Mouse (Mus musculus) lung, embryonic 16.5 days (tissue): ENCODE results near the gene Agt. TPM values are rescaled to one million over a fixed set of nuclear protein-coding genes. Genes with fewer than 3 reads are reported as not detected.

Experiments
- ATAC-seq: fragments of 200-750 bp; cut with Nextera tagmentation; 2 replicates; pipeline ENCODE4 v1.8.0; 2017; ENCODE audit warnings: low read depth, mild to moderate bottlenecking, moderate library complexity
- H3K27ac ChIP-seq: fragments of 300-500 bp; sonication (generic); 2 replicates; pipeline ENCODE4 v1.5.1; 2014; ENCODE audit warnings: mild to moderate bottlenecking, control low read depth, low read length
- H3K27me3 ChIP-seq: fragments of 300-500 bp; sonication (generic); 2 replicates; pipeline ENCODE4 v1.6.1; 2014; ENCODE audit warnings: low read depth, low read length, mixed read lengths; ENCODE audit not compliant: control insufficient read depth, insufficient read depth
- H3K36me3 ChIP-seq: fragments of 300-500 bp; sonication (generic); 2 replicates; pipeline ENCODE4 v1.6.1; 2014; ENCODE audit warnings: low read length; ENCODE audit not compliant: control insufficient read depth, insufficient read depth
- H3K4me1 ChIP-seq: fragments of 300-500 bp; sonication (generic); replicated peaks from 2 replicates; pipeline ENCODE4 v1.6.1; 2014; ENCODE audit warnings: low read length, mixed read lengths; ENCODE audit not compliant: control insufficient read depth, insufficient read depth
- H3K4me2 ChIP-seq: fragments of 300-500 bp; sonication (generic); 2 replicates; pipeline ENCODE4 v1.6.1; 2014; ENCODE audit warnings: low read depth, low read length, control low read depth
- H3K4me3 ChIP-seq: fragments of 300-500 bp; sonication (generic); 2 replicates; pipeline ENCODE4 v1.5.1; 2014; ENCODE audit warnings: mild to moderate bottlenecking, low read length, control low read depth
- H3K9ac ChIP-seq: fragments of 300-500 bp; sonication (generic); 2 replicates; pipeline ENCODE4 v1.6.1; 2014; ENCODE audit warnings: low read length, control low read depth
- H3K9me3 ChIP-seq: fragments of 300-500 bp; sonication (generic); 2 replicates; pipeline ENCODE4 v1.6.1; 2016; ENCODE audit warnings: low read length; ENCODE audit not compliant: control insufficient read depth
- WGBS: fragments of 180-500 bp; shearing (Covaris S2); extraction: QIAGEN DNeasy Blood & Tissue Kit; methylation state at CpG from one replicate; pipeline ENCODE4 v1.1.7; 2014; 5-methylcytosine and 5-hydroxymethylcytosine counted together
- polyA plus RNA-seq: library from polyadenylated mRNA; unstranded; fragments of >200 nt; fragmentation: Nextera tagmentation; extraction: Ambion mirVana; gene quantifications from 2 replicates; pipeline ENCODE4 v1.2.1, GENCODE M21; 2015

The Agt gene
- polyA plus RNA-seq = 11.6 and 17.4 TPM in 2 replicates

DNA sequence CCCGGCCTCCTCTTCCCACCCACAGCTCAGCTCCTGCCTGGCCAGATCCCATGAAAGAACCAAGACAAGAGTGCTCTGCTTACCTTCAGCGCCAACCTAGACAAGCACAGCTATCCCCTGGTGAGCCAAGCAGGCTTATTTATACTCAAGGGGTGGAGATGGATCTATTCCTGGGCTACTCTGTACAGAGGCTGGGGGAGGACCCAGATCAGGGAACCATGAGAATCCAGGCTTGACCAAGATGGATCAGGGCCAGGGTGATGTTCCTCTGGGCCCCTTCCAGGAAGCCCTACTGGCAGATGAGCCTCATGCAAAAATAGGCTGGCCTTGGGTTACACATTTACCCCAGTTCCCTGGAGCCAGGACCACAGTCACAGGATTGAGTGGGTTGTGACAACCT lies at the start of gene Agt:
Agt (minus strand) TSS at position 114 of the 400 bp plus-strand sequence.
- peak within 1 kb of the TSS; percentile 36; the same call in 1 of the 2 replicates for H3K9ac ChIP-seq

DNA sequence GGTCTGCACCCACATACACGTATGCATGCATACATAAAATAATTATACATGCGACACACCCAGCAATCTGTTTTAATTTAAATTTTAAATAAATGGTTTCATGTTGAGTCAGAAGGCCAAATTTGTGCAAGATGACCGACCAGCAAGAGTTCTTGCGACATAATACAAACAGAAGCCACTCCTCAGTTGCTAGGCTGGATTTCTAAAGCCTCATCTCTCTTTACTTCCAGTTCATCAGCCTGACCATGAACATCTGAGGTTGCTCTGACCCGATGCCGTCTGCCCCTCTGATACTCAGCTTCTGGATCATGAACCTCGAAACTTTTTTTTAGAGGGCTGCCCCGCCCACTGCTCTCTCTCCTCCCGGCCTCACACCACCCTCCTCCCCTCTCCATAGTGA lies 48.7 kb upstream of the Agt start:
- peak; percentile 38; the same call in 1 of the 2 replicates for ATAC-seq
- H3K4me2 ChIP-seq = no peak overlapping the region
- H3K27me3 ChIP-seq = peaks cover 2% of the 10 kb centered on the region; the same call in 1 of the 2 replicates
- no peaks in the 10 kb centered on the region for H3K9me3 ChIP-seq
- H3K4me3 ChIP-seq = no peak overlapping the region
- H3K4me1 ChIP-seq = peaks cover 2% of the 10 kb centered on the region; the same call in 1 of the 2 replicates
- H3K27ac ChIP-seq = no peak overlapping the region
- WGBS = 40% methylated on average over 9 of the region's 9 CpGs
- no peaks in the 10 kb centered on the region for H3K36me3 ChIP-seq
- no peak overlapping the region for H3K9ac ChIP-seq

More for the DNA sequence above, at the start of gene Agt:
- no peak for ATAC-seq
- Histone ChIP-seq H3K4me1 (peaks cover 36% of the 10 kb centered on the region), H3K27me3 (no peaks in the 10 kb centered on the region), H3K36me3 (no peaks in the 10 kb centered on the region), H3K27ac (peak within 1 kb of the TSS; percentile 94; the same call in 1 of the 2 replicates), H3K9me3 (no peaks in the 10 kb centered on the region), H3K4me2 (no peak within 1 kb of the TSS), H3K4me3 (no peak within 1 kb of the TSS)
- WGBS = 65% methylated on average over 2 of the region's 2 CpGs

DNA sequence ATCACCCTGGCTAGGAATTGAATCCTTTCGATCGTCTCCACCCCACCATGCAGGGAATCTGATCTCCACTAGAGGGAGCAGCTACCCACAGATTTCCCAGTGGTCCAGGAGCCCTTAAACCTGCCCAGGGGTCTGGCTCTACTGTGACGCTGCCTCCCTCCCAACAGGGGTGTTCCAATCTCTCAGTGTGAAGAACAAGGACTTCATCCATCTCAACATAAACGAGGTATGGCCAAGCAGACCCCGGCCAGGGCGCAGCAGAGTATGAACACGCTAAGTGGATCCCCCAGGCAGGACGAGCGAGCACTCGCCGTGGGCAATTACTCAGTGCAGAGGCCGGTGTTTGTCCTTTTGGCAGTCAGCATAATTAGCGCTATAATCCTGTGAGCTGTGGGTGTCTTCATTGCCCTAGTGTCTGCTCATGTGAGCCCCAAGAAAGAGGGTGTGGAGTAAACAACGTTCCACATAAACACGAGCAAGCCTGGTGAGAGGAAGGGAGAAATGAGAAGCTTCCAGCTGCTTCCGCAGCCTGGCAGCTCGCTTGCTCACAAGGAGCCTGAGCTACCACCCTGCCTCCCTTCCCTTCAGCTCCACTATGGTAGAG lies 47.9 kb upstream of the Agt start:
- H3K9ac ChIP-seq = peak overlapping the region; percentile 62
- 12% methylated on average over 17 of the region's 17 CpGs for WGBS
- peaks cover 2% of the 10 kb centered on the region; the same call in 1 of the 2 replicates for H3K4me1 ChIP-seq
- H3K4me2 ChIP-seq = peak overlapping the region; percentile 61
- H3K4me3 ChIP-seq = peak overlapping the region; percentile 37
- no peaks in the 10 kb centered on the region for H3K9me3 ChIP-seq
- H3K36me3 ChIP-seq = no peaks in the 10 kb centered on the region
- peaks cover 2% of the 10 kb centered on the region; the same call in 1 of the 2 replicates for H3K27me3 ChIP-seq
- no peak overlapping the region for H3K27ac ChIP-seq
- ATAC-seq = peak; percentile 77

DNA sequence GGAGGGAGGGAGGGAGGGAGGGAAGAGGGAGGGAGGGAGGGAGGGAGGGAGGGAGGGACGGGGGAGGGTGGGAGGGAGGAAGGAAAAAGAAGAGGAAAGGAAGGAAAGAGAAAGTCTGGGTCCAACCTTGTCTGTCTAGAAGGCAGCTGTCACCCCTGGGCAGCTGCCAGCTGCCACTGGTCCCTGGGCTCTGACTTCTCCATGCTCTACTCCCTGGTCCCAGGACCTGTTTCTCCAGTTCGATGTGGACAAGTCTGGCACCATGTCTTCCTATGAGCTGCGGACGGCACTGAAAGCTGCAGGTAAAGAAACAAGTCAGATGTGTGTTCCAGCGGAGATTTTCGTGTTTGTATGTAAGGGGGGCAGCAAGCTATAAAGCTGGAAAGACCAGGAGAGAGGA lies 44.8 kb upstream of the Agt start:
- no peak for ATAC-seq
- Histone ChIP-seq H3K9me3 (no peaks in the 10 kb centered on the region), H3K9ac (no peak overlapping the region), H3K27ac (no peak overlapping the region), H3K4me1 (peaks cover 2% of the 10 kb centered on the region; the same call in 1 of the 2 replicates), H3K27me3 (peaks cover 2% of the 10 kb centered on the region; the same call in 1 of the 2 replicates), H3K4me2 (no peak overlapping the region), H3K4me3 (no peak overlapping the region), H3K36me3 (no peaks in the 10 kb centered on the region)
- WGBS = 62% methylated on average over 5 of the region's 6 CpGs

DNA sequence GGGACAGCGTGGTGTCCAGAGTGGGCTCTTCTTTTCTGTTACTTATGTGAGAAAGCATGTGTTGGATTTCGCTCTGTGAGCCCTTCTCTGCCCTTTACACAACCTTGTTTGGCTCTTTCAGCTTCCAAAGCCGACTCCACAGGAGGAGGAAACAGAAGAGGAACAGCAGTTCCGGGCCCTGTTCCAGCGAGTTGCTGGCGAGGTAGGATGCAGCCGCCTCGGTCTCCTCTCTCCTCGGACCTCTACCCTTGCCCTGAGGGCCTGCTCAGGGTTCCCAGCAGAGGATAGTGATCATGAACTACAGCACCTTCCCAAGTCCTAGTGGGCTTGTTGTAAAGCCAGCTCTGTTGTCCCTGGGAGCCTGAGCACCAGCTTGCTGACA lies 39.5 kb upstream of the Agt start:
- 59% methylated on average over 9 of the region's 9 CpGs for WGBS
- H3K27ac ChIP-seq = no peak overlapping the region

DNA sequence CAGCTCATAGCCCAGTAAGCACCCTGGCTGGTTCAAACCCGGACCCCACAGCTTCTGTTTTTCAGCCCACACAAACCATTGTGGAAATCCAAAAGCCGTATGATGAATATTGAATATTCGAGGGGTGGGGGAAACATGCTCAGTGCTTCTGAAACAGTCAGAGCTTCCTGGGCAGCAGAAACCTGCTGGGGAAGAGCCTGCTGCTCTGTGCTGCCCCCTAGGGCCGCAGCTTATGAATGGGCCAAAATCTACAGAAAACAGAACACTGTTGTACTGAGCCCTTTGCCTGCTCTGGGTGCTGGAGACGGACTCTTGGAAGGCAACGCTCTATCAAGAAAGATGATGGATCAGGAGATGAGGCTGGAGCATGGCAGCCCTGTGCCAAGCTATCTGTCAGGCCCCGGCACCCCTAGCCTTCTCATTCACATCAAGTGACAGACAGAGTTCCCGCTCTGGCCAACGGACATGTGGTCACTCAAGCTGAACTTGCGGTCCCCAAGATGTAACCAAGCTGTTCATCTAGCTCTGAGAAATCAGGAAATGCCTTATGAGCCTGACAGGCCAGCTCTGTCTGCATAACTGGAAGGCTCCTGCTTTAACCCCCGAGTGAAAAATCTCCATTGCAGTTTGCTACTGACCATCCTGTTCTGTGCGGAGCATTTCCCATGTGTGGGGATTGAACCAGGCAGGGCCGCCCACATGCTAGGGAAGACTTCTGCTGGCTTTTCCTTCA lies 38.9 kb upstream of the Agt start:
- H3K9me3 ChIP-seq = no peaks in the 10 kb centered on the region
- H3K4me2 ChIP-seq = no peak overlapping the region
- H3K27ac ChIP-seq = no peak overlapping the region
- H3K27me3 ChIP-seq = no peaks in the 10 kb centered on the region
- no peak overlapping the region for H3K4me3 ChIP-seq
- H3K36me3 ChIP-seq = no peaks in the 10 kb centered on the region
- no peak overlapping the region for H3K9ac ChIP-seq
- peak; percentile 57; the same call in 1 of the 2 replicates for ATAC-seq
- no peaks in the 10 kb centered on the region for H3K4me1 ChIP-seq
- WGBS = 53% methylated on average over 13 of the region's 13 CpGs

More for the DNA sequence above, 39.5 kb upstream of the Agt start:
- no peak for ATAC-seq
- Histone ChIP-seq H3K4me1 (no peaks in the 10 kb centered on the region), H3K27me3 (no peaks in the 10 kb centered on the region), H3K4me3 (no peak overlapping the region), H3K9me3 (no peaks in the 10 kb centered on the region), H3K4me2 (no peak overlapping the region), H3K36me3 (no peaks in the 10 kb centered on the region), H3K9ac (no peak overlapping the region)

DNA sequence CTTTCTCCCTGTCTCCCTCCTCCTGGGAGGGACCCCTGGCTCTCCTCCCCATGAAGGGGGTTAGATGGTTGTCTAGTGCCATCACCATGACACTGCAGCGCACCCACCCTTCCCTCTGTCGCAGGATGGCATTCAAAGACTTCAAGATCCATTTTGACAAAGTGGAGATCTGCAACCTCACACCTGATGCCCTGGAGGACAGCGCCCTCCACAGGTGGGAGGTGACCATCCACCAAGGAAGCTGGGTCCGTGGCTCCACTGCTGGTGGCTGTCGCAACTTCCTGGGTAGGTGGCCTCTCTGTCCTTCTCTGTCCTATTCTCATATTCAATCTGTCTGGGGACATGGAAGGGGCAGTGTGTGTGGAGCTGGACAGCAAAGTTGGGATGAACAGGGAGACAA lies 34.6 kb upstream of the Agt start:
- no peaks in the 10 kb centered on the region for H3K27me3 ChIP-seq
- H3K27ac ChIP-seq = no peak overlapping the region
- no peak overlapping the region for H3K4me2 ChIP-seq
- H3K9me3 ChIP-seq = no peaks in the 10 kb centered on the region
- 69% methylated on average over 5 of the region's 5 CpGs for WGBS
- no peak overlapping the region for H3K9ac ChIP-seq
- no peak for ATAC-seq
- H3K4me1 ChIP-seq = no peaks in the 10 kb centered on the region
- no peak overlapping the region for H3K4me3 ChIP-seq
- no peaks in the 10 kb centered on the region for H3K36me3 ChIP-seq

DNA sequence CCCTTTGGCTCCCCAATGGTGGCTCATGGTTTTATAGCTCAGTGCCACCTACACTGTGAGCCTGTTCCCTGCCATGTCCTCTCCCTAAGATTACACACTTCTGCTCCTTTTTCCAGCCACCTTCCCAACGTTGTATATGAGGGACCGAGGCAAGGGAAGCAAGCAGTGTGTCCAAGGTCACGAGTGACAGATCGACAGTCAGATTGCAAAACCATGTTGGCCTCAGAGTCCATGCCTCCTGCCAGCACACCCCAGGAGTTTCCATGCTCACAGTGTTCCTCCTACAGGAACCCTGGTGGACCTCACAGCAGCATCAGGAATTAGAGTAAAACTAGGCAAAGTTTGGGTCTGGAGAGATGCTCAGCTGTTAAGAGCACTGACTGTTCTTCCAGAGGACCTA lies 19.9 kb upstream of the Agt start:
- peaks cover 9% of the 10 kb centered on the region; the same call in 1 of the 2 replicates for H3K4me1 ChIP-seq
- no peak overlapping the region for H3K27ac ChIP-seq
- no peak overlapping the region for H3K4me3 ChIP-seq
- H3K4me2 ChIP-seq = no peak overlapping the region
- ATAC-seq = no peak
- H3K27me3 ChIP-seq = no peaks in the 10 kb centered on the region
- no peaks in the 10 kb centered on the region for H3K36me3 ChIP-seq
- 68% methylated on average over 4 of the region's 4 CpGs for WGBS
- no peak overlapping the region for H3K9ac ChIP-seq
- no peaks in the 10 kb centered on the region for H3K9me3 ChIP-seq

DNA sequence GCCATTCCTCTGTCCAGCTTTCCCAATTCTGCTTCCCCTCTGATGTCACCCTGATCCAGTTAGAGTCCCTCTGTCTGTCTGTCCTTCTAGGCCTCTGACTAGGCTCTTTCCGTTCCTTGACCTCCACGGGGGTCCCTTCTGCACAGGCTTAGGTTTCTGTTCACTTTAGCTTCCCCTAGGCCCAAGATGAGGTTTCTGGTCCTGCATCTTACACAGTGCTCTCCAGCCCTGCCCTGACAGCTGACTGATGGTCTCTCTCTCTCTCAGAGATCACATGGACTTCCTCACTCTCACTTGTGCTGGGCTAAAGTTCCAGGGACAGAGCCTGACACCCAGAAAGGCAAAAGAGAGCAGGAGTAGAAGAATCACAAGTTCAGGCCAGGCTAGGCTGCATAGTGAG lies 17.1 kb upstream of the Agt start:
- H3K27ac ChIP-seq = no peak overlapping the region
- no peaks in the 10 kb centered on the region for H3K27me3 ChIP-seq
- no peak overlapping the region for H3K4me2 ChIP-seq
- WGBS = 76% methylated on average over 2 of the region's 2 CpGs
- peaks cover 9% of the 10 kb centered on the region; the same call in 1 of the 2 replicates for H3K4me1 ChIP-seq
- ATAC-seq = no peak
- H3K4me3 ChIP-seq = no peak overlapping the region
- no peaks in the 10 kb centered on the region for H3K36me3 ChIP-seq
- no peak overlapping the region for H3K9ac ChIP-seq
- no peaks in the 10 kb centered on the region for H3K9me3 ChIP-seq
